Mouse (Mus musculus) lung, adult 2 months (tissue): ENCODE results near the gene Ugt1a6a.

Source experiments
- CTCF ChIP-seq: fragments of 200-500 bp; IDR thresholded peaks from 2 replicates; pipeline ENCODE4 v1.5.1; 2011; ENCODE audit warnings: mild to moderate bottlenecking, low read length, control low read depth; ENCODE audit not compliant: insufficient read depth
- POLR2A ChIP-seq: fragments of 200-500 bp; IDR thresholded peaks from 2 replicates; pipeline ENCODE4 v1.6.1; 2011; ENCODE audit warnings: low read depth, mild to moderate bottlenecking, control low read depth, low read length, borderline replicate concordance; ENCODE audit errors: extremely low read depth

GRCm38 (mm10) chr1:88247660-88248059, 113.1 kb downstream of the Ugt1a6a start:
- TF ChIP-seq CTCF = no peak
- TF ChIP-seq POLR2A = no peak
